Mouse (Mus musculus): ENCODE data around the gene Gm17651. TPM values are rescaled to one million over a fixed set of nuclear protein-coding genes. Genes with fewer than 3 reads are reported as not detected.

Gene Gm17651
- total and polyA plus RNA-seq, 2 experiments from 2014 or later = not detected

GRCm38 (mm10) chr3:97661206-97661605 is 13.3 kb downstream of the Gm17651 start:
- TF ChIP-seq CTCF (IDR thresholded peaks at IDR 0.05; ENCODE audit: low read depth) = no peak
- Histone ChIP-seq H3K27me3 (ENCODE audit: insufficient read depth, low read length) (no peaks in the 10 kb centered on the region), H3K4me2 (ENCODE audit: low read depth) (no peak overlapping the region), H3K4me3 (ENCODE audit: low read depth, low read length) (no peak overlapping the region), H3K9ac (no peak overlapping the region), H3K27ac (ENCODE audit: low read depth, low read length) (no peak overlapping the region), H3K9me3 (ENCODE audit: low read length) (no peaks in the 10 kb centered on the region), H3K36me3 (ENCODE audit: insufficient read depth) (peaks cover 32% of the 10 kb centered on the region), H3K4me1 (ENCODE audit: insufficient read depth) (peaks cover 8% of the 10 kb centered on the region; the same call in 1 of the 2 replicates)
- ATAC-seq = no peak
- DNase-seq = no peak
- WGBS = 68% methylated on average over 8 of the region's 8 CpGs

DNA sequence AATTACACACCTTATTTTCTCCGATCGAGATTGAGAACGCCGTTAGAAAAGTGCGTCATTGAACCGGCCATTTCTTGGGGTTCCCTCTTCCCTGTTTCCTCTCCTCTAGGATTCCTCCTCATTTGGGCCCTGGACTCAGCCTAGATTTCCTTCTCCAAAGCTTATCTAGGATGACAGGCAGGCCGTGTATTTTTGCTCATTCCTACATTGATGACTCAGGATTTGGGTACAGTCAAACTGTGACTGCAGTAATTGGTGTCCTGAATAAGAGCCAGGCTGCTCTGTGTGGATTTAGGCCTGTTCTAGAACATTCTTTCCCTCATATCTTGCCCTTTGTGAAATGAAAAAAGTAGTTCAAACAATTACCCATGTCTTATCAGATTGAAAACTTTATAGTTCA is 14.7 kb downstream of the Gm17651 start:
- Histone ChIP-seq H3K4me2 (ENCODE audit: low read depth) (peak overlapping the region; percentile 66; the same call in 1 of the 2 replicates), H3K36me3 (ENCODE audit: insufficient read depth) (peaks cover 25% of the 10 kb centered on the region), H3K9ac (no peak overlapping the region)

DNA sequence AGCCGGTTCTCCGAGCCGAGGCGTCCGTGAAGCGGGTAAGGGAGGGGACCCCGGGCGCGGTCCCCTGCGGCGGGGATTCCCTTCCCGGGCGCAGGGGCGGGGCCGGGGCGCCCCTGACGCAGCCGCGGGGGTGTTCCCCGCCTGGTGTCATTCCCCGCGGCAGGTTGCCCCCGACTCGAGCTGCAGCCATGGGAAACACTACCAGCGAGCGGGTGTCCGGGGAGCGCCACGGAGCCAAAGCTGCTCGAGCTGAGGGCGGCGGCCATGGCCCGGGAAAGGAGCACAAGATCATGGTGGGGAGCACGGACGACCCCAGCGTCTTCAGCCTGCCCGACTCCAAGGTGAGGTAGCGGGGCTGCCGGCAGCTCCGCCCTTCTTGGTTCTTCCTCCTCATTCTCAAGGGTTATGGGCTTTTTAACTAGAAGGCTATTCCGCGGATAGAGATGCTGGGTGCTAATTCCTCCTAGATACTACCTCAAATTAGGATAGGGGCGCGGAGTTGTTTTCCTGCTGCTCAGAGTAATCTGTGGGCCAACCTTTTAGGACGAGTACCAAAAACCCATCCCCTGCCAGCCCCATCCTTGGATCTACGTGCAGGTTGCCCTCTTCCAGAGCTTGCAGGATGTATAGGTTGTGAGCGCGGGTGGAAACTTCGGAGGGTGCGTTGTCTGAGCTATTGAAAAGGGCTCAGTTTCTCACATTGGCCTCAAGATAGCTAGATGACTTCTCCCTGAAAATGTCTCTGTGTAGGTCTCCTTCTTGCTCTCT is 15.9 kb downstream of the Gm17651 start:
- Histone ChIP-seq H3K36me3 (ENCODE audit: insufficient read depth) (peaks cover 14% of the 10 kb centered on the region), H3K9me3 (ENCODE audit: low read length) (no peaks in the 10 kb centered on the region), H3K27me3 (ENCODE audit: insufficient read depth, low read length) (no peaks in the 10 kb centered on the region), H3K4me2 (ENCODE audit: low read depth) (peak overlapping the region; percentile 66), H3K27ac (ENCODE audit: low read depth, low read length) (peak overlapping the region; percentile 67), H3K4me1 (ENCODE audit: insufficient read depth) (peaks cover 8% of the 10 kb centered on the region; the same call in 1 of the 2 replicates), H3K4me3 (ENCODE audit: low read depth, low read length) (peak overlapping the region; percentile 89), H3K9ac (peak overlapping the region; percentile 65)
- WGBS = under 1% methylated on average over 49 of the region's 50 CpGs
- DNase-seq (peak; percentile 48), ATAC-seq (peak; percentile 78)
- no peak for TF ChIP-seq CTCF (IDR thresholded peaks at IDR 0.05; ENCODE audit: low read depth)

More for the DNA sequence above, 14.7 kb downstream of the Gm17651 start:
- 93% methylated on average over 7 of the region's 7 CpGs for WGBS
- no peak for TF ChIP-seq CTCF (IDR thresholded peaks at IDR 0.05; ENCODE audit: low read depth)
- peaks cover 8% of the 10 kb centered on the region; the same call in 1 of the 2 replicates for H3K4me1 ChIP-seq (ENCODE audit: insufficient read depth)
- ATAC-seq (no peak), DNase-seq (no peak)
- no peak overlapping the region for H3K27ac ChIP-seq (ENCODE audit: low read depth, low read length)
- no peaks in the 10 kb centered on the region for H3K9me3 ChIP-seq (ENCODE audit: low read length)
- H3K4me3 ChIP-seq (ENCODE audit: low read depth, low read length) = 0 out of 2 replicates have a peak overlapping the region, but pooled peaks have one; percentile 89
- no peaks in the 10 kb centered on the region for H3K27me3 ChIP-seq (ENCODE audit: insufficient read depth, low read length)

GRCm38 (mm10) chr3:97657655-97658411 is 16.7 kb downstream of the Gm17651 start, which contains the start of gene Prkab2:
Prkab2 (plus strand) TSS chr3:97658193.
- H3K4me1 ChIP-seq (ENCODE audit: insufficient read depth) = peaks cover 8% of the 10 kb centered on the region; the same call in 1 of the 2 replicates

DNA sequence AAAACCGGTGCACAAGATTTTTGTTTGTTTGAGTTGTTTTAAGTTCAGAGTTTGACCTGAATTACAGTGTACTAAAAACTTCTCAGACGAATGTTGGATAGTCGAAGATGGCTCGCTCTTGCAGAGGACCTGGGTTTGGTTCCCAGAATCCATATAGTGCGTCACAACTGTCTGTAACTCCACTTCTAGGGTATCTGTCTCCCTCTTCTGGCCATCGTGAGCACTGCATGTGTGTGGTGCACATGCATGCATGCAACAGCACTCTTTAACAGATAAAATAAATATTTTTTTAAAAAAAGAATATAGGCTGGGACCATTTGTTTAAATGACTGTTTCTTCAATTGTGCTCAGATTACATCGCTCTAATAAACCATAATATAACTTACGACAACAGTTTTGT is 19.6 kb downstream of the Gm17651 start:
- peak; percentile 43 for TF ChIP-seq CTCF (IDR thresholded peaks at IDR 0.05; ENCODE audit: low read depth)
- Histone ChIP-seq H3K9me3 (ENCODE audit: low read length) (no peaks in the 10 kb centered on the region), H3K27me3 (ENCODE audit: insufficient read depth, low read length) (no peaks in the 10 kb centered on the region), H3K27ac (ENCODE audit: low read depth, low read length) (no peak overlapping the region), H3K4me2 (ENCODE audit: low read depth) (no peak overlapping the region), H3K4me3 (ENCODE audit: low read depth, low read length) (no peak overlapping the region), H3K36me3 (ENCODE audit: insufficient read depth) (no peaks in the 10 kb centered on the region), H3K4me1 (ENCODE audit: insufficient read depth) (peaks cover 8% of the 10 kb centered on the region; the same call in 1 of the 2 replicates), H3K9ac (no peak overlapping the region)
- DNase-seq = no peak
- no peak for ATAC-seq
- WGBS = 84% methylated on average over 8 of the region's 8 CpGs

More at GRCm38 (mm10) chr3:97657655-97658411, 16.7 kb downstream of the Gm17651 start, which contains the start of gene Prkab2:
- H3K9ac ChIP-seq = peak within 1 kb of the TSS; percentile 65
- 2% methylated on average over 46 of the region's 51 CpGs for WGBS
- TF ChIP-seq CTCF (IDR thresholded peaks at IDR 0.05; ENCODE audit: low read depth) = no peak
- DNase-seq (peak; percentile 98), ATAC-seq (peak; percentile 96)
- H3K27ac ChIP-seq (ENCODE audit: low read depth, low read length) = peak within 1 kb of the TSS; percentile 67
- peak within 1 kb of the TSS; percentile 66 for H3K4me2 ChIP-seq (ENCODE audit: low read depth)
- H3K36me3 ChIP-seq (ENCODE audit: insufficient read depth) = peaks cover 7% of the 10 kb centered on the region
- no peaks in the 10 kb centered on the region for H3K27me3 ChIP-seq (ENCODE audit: insufficient read depth, low read length)
- peak within 1 kb of the TSS; percentile 89 for H3K4me3 ChIP-seq (ENCODE audit: low read depth, low read length)
- H3K9me3 ChIP-seq (ENCODE audit: low read length) = no peaks in the 10 kb centered on the region

DNA sequence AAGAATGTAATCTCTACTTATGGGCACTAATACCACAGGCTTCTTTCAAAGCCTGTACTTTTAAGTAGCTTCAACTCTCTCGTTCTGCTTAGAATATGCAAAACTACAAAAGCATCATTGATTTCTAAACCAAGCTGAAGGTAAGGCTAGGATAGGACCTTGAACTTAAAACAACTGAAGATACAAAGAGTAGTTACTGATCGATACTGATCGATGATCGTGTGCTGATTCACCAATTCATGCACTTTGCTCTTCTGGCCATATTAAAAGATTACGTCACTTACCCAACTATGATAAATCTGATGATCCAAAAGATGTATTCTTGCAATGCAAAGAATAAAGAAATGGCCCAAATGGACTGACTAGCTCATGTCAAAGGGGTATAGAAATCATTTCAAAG is 20.7 kb downstream of the Gm17651 start:
- no peaks in the 10 kb centered on the region for H3K36me3 ChIP-seq (ENCODE audit: insufficient read depth)
- WGBS = 90% methylated on average over 5 of the region's 5 CpGs

More for the DNA sequence above, 20.7 kb downstream of the Gm17651 start:
- Histone ChIP-seq H3K9ac (no peak overlapping the region), H3K27ac (ENCODE audit: low read depth, low read length) (no peak overlapping the region), H3K4me3 (ENCODE audit: low read depth, low read length) (no peak overlapping the region), H3K4me1 (ENCODE audit: insufficient read depth) (no peaks in the 10 kb centered on the region), H3K4me2 (ENCODE audit: low read depth) (no peak overlapping the region), H3K27me3 (ENCODE audit: insufficient read depth, low read length) (no peaks in the 10 kb centered on the region), H3K9me3 (ENCODE audit: low read length) (no peaks in the 10 kb centered on the region)
- TF ChIP-seq CTCF (IDR thresholded peaks at IDR 0.05; ENCODE audit: low read depth) = no peak
- no peak for ATAC-seq
- no peak for DNase-seq
